Mouse (Mus musculus): ENCODE measurements around the gene Tac2.
"Not testable (repeated sequence)": the region's sequence is repeated elsewhere in the genome, so short reads cannot be mapped to it uniquely, and the experiment has no call there.

GRCm38 (mm10) chr10:127762926-127763325, 38.6 kb downstream of the Tac2 start:
- not testable (repeated sequence) for TF ChIP-seq EP300, CTCF (IDR thresholded peaks at IDR 0.05)
